Mouse (Mus musculus) cerebellum, adult 18-20 months (tissue): ENCODE measurements around the gene Ppm1h.
"Not testable (repeated sequence)": the region's sequence is repeated elsewhere in the genome, so short reads cannot be mapped to it uniquely, and the experiment has no call there.

Experiments
- DNase-seq, 2 experiments: peaks; one replicate each; pipeline ENCODE4 v3.0.0; 2021

Gene Ppm1h

GRCm38 (mm10) chr10:122939546-122939945 is 261.0 kb downstream of the Ppm1h start:
- no peak for DNase-seq

GRCm38 (mm10) chr10:122942771-122943170 is 264.2 kb downstream of the Ppm1h start:
- DNase-seq, result no peak

DNA sequence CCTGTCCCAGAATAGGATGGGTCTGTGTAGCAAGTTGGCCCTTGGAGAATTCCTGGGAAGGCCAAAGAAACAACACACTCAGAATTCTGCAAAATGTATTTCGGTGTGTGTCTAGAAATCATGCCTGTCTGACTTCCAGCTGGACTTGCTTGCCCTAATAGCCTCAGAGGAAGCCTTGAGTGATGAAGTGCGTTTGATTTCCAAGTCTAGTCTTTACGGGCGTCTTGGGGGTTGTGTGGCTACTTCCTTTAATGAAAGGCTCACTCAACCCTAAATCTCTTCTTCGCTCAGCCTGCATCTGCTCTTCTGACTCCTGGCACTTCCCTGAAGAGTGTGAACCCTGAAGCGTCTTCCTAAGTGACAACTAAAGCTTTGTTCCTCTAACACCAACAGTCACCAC is 265.3 kb downstream of the Ppm1h start:
- DNase-seq, result no peak

DNA sequence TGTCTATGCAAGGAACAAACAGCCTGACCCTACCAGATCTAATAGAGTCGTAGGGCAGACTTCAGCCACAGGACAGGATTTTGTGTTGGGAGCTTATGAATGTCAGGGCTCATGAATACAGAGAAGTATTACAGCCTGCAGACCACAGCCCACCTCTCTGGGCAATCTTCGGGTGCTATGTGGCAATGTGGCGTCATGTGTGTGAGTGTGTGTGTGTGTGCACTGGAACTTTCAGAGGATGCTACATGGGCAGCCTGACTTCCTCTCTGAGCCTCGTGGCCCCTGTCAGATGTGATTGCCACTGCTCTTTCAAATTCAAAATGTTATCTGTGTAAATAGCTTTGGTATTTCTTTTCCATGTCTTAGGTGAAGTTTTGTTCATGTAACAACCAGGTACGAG is 266.3 kb downstream of the Ppm1h start:
- DNase-seq, result no peak

- no peak for DNase-seq
Observed at GRCm38 (mm10) chr10:122950966-122951365, 272.4 kb downstream of the Ppm1h start.

DNA sequence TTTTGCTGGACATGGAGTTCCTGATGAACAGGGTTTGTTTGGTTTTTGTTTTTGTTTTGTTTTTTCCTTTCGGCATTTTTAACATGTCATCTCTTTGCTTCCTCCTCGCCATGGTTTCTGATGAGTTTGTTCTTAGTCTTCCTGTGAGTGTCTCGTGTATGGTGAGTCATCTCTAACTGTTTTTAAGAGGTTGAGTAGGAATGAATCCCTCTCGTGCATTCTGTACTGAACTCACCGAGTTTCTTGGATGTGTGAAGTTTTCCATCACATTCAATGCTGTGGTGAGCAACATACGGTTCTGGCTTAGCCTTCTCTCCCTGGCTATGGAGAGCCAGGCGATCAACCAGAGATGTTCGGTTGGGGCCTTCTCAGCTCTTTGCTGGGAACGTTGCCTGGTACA is 275.0 kb downstream of the Ppm1h start:
- no peak for DNase-seq

DNA sequence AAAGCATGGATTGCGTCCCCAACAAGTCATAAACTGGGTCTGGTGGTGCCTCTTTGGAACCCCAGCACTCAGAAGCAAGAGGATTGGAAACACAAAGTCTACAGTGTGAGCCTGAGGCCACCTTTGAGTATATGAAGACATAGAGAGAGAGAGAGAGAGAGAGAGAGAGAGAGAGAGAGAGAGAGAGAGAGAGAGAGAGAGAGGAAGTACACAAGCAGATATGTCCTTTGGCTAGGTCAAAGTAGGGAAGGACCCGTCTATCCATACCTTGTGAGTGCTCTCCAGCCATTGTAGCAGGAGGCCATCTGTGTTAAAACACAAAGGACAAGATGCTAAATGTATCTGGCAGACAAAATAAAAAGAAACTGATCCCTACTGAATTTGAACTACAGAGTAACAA is 279.4 kb downstream of the Ppm1h start:
- DNase-seq, result no peak

DNA sequence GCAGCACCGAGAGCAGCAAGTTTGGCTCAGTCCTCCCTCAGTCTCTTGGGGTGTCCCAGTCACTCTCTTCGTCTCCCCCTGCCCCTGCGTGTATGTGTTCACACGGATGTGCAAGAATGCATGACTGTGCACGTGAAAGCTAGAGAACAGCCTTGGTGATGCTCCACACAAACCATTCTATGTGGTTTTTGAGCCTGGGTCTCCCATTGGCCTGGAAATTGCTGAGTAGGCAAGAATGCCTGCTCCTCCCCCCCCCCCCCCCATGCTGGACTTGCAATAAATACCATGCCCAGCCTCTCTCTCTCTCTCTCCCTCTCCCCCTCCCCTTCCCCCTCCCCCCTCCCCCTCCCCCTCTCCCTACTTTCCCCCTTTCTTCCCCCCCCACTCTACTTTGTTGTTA is 280.1 kb downstream of the Ppm1h start:
- no peak for DNase-seq

GRCm38 (mm10) chr10:122960216-122960615 is 281.7 kb downstream of the Ppm1h start:
- no peak for DNase-seq

DNA sequence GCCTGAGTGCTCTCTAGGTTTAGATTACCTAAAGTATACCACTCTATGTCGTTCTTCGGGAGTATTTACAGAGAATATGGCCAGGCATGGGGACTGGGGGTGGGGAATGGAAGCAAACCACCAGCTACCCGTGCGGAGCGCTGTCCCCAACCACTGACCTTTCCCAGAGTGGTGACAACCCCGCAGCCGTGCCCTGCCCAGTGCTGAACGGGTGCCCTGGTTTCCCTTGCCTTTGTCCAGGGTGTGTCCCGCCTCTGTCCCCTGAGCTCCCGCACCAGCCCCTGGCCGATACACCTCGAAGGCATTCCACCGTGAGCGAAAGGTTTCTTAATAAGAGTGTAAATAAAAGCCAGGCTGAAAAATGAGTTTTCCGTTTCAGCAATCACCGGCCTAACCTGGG is 282.2 kb downstream of the Ppm1h start:
- DNase-seq, result no peak

DNA sequence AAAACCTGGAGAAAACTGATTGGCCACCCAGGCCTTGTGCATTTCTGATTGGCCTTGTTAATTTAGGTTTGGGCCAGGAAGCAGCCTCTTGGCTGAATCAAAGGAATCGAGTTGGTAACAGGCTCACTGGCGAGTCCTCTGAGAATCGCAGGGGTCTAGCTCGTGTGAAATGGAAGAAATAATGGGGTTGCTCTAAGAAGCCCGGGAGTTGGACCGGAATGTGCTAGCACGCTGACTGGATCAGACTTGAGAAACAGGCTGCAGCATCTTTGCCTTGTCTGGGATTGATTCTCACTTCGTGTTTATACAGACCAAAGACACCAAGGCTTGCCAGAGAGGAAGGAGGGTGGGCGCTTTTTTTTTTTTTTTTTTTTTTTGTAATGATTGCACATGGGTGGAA is 282.9 kb downstream of the Ppm1h start:
- no peak for DNase-seq

- DNase-seq, result no peak
Observed at GRCm38 (mm10) chr10:122962651-122963050, 284.1 kb downstream of the Ppm1h start.

DNA sequence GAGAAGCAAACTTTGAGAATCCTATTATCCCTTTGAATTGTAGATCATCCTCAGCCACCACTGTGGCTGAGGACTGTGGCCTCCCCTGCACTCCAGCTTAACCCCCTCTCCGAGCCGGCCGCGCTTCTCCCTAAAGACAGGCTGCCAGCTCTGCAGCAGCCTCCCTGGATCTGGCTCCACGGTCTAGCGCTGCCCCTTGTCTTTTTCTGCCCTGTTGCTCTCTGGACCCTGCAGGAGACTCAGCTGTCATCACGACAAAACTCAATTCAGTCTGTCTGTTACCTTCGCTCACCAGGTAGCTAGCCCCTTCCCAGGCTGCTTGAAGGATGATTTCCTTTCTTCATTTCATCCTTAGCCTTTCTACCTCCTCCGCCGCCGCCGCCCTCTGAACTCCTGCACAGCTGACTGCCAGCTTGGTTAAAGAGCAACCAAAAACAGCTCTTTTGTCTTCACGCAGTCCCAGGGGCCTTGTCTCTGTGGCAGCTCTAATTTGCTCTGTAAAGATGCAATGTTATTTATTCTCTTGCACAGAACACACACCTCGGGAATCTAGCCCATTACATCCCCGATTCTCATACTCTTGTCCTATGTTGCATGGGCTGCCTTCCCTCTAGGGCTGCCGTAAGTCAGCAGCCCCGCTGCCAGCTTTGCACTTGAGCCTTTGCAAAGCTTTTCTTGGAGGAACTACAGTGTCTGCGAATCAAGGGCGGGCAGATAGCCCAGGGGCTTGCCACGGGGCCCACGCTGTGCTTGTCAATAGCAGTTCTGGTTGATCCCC is 285.1 kb downstream of the Ppm1h start:
- peak in 1 of 2 experiments; percentile 32 for DNase-seq

DNA sequence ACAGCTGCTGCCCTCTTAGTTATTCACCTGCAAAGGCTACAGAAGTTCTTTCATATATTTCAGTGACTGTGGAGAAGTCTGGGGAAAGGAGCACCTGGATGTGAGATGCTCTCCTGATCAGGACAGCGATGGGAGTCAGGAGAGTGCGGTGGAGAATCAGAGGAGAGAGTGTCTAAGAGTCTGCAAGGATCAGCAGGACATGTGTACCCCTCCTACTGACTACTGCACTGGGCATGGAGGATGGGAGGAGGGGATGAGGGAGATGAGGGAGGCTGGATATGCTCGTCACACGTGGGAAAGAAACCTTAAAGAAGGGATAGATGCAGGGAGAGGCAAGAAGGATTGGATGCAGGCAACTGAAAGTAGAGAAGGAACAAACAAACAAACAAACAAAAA is 285.7 kb downstream of the Ppm1h start:
- no peak for DNase-seq

GRCm38 (mm10) chr10:122965650-122966049 is 287.1 kb downstream of the Ppm1h start:
- not testable (repeated sequence) for DNase-seq

- no peak for DNase-seq
Observed at GRCm38 (mm10) chr10:122966421-122966820, 287.9 kb downstream of the Ppm1h start.

DNA sequence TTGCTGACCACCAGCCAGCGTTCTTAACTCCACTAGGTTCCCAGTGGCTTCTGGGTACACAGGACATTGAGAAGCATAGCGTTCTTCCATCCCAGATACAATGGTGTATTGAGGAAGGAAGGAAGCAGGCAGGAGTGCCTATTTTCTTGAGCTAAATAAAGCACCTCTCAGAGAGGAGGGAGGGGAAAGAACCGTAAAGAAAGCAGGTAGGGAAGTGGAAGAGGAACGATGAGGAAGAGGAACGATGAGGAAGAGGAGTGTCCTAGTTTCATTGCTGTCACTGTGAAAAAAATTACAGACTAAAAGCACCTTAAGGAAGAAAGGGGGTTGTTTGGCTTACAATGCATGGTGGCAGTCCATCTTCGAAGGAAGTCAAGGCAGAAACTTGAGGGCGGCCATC is 291.6 kb downstream of the Ppm1h start:
- DNase-seq, result no peak

GRCm38 (mm10) chr10:122973241-122973640 is 294.7 kb downstream of the Ppm1h start:
- no peak for DNase-seq

DNA sequence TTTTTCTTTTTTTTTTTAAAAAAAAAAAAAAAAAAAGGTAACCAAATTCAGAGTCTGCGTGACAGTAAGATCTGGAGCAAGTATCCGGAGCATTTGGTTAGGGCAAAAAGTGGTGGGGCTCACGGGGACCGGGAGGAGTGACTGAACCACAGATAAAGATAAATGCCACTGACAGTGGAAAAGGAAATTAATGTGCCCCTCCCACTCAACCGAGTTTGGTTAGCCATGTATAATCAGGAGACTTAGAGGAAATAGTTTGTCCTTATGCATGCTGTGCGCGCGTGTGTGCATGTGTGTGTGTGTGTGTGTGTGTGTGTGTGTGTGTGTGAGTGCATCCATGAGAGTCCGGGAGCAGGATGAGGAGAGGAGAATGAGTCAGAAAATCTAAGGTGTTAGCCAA is 297.5 kb downstream of the Ppm1h start:
- DNase-seq, result no peak

GRCm38 (mm10) chr10:122979356-122979755 is 300.8 kb downstream of the Ppm1h start:
- DNase-seq, result no peak

GRCm38 (mm10) chr10:122980123-122980522 is 301.6 kb downstream of the Ppm1h start:
- DNase-seq, result no peak

DNA sequence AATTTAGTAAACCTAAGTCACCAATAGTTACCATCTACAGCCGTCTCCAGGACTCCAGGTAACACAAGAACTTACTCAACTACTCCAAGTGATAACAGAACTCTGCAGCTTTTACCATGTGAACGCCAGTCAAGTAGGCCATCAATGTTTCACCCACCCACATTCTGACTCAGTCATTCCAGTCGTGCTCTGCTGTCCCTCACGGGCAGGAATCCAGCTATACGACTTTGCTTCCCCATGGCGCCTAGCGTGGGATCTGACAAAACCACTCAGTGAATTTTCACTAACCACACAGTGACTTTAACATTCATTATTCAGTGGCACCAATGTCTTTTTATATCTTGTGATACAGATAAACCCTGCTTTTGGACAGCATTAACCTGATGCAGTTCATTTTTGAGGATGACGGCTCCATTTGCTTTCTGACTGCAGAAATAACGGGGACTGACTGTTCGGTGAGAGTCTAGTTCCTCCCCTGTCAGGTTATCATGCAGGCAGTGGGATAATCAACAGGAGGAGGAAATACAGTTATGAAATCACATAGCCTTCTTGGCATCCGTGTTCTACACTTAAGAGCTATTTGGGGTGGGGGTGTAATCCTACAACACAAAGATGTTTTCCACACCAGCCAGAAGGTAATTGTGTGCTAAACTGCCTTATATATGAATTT is 304.5 kb downstream of the Ppm1h start:
- DNase-seq, result peak in 1 of 2 experiments; percentile 31

DNA sequence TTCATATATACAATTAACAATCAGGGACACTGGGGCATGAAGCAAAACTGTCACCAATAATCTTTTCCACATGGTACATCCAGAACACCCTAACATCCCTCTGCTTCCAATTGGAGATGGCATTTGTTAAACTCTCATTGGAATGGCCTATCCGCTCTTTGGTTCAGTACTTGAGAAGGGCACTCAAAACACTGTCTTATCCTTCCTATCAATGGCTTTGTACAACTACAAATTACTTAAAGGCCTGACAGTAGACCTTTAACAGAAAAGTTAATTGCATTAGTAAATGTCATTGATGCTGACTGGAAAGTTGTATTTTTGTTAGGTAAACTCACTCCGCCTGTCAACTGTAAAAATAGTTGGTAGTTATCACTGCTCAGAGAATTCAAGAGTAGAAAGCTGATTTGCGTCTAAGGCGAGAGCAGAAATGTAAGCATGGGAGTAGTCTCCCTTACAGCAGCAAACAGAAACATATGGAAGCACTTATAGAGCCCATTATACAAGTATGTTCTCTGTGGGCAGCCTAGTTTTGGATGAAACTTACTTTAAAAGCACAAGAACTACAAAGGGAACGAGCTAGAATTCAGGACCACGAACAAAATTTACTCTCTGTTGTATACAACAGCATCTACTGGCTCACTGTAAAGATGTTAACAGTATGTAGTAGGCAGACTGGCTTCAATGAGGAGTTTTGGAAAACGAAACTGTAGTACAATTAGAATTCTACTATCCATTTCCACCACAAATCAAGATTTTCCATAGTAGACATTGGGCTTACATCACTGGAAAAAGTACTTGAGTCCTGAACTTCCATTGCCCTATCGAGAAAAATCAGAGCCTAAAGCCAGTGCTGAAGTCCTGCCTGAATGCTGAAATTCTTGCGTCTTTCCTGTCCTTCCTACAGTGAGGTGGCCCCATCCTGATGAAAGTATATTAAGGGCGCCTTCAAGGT is 305.3 kb downstream of the Ppm1h start:
- DNase-seq, result no peak
